Mouse (Mus musculus): ENCODE data around the gene Pitpnc1. TPM values are rescaled to one million over a fixed set of nuclear protein-coding genes. Genes with fewer than 3 reads are reported as not detected.
"Not testable (repeated sequence)": the region's sequence is repeated elsewhere in the genome, so short reads cannot be mapped to it uniquely, and the experiment has no call there.

The Pitpnc1 gene
- total RNA-seq (2021), result 10 to 100 TPM; 65.1 to 72.6 TPM

DNA sequence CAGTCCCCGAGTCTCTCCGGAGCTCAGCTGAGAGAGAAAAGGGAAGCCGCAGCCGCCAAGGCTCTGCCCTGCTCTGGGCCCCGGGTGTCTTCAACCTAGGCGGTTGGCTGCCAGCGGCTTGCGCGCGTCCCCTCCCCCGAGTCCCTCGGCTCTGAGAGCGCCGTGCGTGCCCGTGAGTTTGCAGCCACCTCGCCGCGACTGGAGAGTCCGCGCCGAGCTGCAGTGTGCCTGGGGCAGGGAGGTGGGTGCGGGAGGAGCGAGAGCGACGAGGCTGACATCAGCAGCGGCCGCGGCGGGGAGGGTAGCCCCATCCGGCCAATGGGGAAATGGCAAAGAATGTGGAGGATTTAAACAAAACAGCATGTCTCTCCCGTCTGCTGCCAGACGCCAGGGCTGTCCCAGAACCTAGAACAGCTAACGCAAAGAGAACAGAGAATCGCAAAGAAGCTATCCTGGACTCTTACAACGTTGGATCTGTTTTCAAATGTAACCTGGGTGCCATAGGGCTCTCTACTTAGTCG, at the start of gene Pitpnc1:
Pitpnc1 (minus strand) TSS at position 179 of the 521 bp plus-strand sequence.
- intact Hi-C loops (cut with DNase I), result loop anchor here (1.0 kb wide), 1 partner anchor 194 kb away; no protein-coding TSS in a partner anchor
- peak; percentile 79 for DNase-seq (ENCODE audit: low spot score)

DNA sequence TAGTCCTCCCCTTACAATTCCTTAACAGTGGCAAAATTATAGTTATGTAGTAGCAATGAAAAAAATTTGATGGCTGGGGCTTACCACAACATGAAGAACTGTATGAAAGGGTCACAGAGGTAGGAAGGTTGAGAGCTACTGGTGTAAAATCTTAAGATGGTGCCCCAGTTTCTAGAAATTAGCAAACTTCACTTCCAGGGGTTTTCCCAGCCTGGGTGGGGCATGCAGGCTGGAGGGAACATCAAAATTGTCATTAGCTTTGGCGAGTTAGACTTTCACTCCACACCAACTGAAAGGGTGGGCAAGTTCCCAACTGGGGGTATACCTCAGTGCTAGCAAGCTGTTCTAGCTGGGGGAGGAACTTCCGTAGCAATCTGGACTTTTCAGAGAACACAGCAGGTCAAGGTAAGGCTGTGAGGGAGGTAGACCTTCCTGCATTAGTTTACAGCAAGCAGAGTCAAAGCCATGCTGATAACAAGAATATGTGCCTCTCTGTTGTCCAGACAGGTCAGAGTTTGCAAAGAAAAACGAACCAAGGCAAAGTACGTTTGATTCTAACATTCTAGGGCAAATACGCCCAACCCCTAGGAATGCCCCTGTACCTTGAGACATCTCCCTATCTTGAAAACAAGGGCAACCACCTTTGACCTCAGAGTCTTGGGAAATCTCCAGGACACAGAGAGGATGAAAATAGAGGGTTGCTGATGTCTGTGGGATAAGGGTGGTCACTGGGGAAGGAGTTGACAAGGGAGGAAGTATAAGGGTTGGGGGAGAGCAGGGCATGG, 48.3 kb upstream of the Pitpnc1 start:
- DNase-seq (ENCODE audit: low spot score), result no peak
- intact Hi-C loops (cut with DNase I), result no loop called here

DNA sequence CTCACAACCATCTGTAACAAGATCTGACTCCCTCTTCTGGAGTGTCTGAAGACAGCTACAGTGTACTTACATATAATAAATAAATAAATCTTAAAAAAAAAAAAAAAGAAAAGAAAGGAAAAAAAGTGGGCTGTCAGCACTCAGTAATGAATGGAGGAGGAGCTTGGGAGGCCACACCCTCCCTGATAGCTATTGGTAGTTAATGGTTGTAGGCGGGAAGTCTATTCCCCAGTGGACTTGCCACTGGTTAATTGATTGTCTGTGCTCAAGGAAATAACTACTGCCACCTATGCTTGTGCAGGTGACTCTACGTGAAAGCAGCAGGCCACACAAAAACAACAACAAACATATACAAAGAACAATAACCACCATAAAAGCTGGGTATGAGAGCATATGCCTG, 45.9 kb upstream of the Pitpnc1 start:
- no peak for DNase-seq (ENCODE audit: low spot score)
- intact Hi-C loops (cut with DNase I), result no loop called here

DNA sequence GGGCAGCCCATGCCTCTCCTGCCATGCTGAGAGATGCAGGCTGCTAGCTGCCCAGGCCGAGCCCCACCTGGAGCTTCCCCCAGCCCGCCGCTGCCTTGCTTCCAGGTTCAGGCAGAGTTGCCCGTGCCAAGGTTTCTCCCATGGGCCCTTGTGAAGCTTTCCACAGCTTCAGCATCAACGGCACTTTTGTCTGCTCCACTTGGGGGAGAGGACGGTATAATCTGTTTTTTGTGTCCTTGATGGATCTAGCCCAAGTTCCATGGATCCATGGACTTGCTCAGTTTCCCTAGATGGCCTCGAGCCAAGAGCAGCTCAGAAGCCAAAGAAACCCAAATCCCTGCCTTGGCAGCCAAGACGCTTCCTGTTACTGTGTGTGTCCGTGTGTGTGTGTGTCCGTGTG, 42.5 kb upstream of the Pitpnc1 start:
- intact Hi-C loops (cut with DNase I), result loop anchor here (5.0 kb wide), 3 partner anchors 34 to 104 kb away; partner anchors contain the start of gene Helz

DNA sequence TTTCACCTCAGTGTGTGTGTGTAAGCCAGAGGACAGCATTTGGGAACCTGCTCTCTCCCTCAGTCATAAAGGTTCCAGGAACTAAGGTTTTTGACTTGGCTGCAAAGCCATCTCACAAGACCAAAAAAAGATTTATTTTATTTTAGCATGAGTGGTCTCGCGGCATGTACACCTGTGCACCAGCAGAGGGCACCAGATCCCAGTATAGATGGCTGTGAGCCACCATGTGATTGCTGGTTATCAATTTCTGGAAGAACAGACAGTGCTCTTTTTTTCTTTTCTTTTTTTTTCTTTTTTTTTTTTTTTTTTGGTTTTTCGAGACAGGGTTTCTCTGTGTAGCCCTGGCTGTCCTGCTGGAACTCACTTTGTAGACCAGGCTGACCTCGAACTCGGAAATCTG, 41.5 kb upstream of the Pitpnc1 start:
- intact Hi-C loops (cut with DNase I), result loop anchor here (2.0 to 5.0 kb wide), 4 partner anchors 35 to 341 kb away; partner anchors contain the start of gene Helz
- DNase-seq (ENCODE audit: low spot score), result peak; percentile 6

More for the DNA sequence above, 42.5 kb upstream of the Pitpnc1 start:
- no peak for DNase-seq (ENCODE audit: low spot score)

DNA sequence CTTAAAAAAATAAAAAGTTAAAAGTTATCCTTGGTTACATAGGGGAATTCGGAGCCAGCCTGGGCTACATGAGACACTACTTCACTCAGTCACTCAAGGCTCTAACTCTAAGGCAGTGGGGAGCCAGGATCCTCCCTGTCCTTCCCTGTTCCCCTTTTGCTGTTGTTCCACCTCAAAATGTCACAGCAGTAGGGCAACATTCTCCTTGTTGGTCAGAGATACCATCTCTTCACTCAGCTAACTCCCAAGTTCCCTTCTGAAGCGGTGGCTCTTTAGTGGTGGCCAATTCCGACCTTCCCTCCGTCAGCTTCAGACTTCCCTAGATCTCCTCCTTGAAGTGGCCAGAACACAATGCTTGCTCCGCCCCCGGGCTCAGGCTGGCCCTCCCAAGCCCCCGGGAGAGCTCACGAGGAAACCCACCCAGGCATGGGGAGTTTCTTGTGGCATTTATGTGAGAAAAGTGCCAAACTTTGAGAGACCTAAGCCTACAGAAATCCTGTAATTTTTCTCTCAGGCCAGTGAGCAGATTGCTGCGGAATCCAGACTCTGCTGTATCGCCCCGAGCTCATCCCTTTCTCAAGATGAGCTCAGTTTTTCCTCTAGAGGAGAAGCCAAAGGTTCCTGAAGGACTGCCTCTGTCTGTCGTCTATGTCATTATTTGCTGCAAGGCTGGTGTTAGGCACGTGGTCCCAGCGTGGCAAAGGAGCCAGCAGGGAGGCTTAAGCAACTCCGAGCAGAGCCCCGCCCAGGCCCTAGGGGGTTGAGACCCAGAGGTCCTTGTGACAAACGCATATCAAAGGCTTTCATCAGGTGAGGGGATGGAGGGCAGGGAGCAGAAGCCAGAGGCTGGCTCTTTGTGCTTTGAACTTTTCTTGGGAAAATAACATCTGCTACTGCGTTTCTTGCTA, 40.1 kb upstream of the Pitpnc1 start:
- intact Hi-C loops (cut with DNase I), result loop anchor here (2.0 to 5.0 kb wide), 4 partner anchors 37 to 342 kb away; partner anchors contain the start of gene Helz
- DNase-seq (ENCODE audit: low spot score), result peak; percentile 19

DNA sequence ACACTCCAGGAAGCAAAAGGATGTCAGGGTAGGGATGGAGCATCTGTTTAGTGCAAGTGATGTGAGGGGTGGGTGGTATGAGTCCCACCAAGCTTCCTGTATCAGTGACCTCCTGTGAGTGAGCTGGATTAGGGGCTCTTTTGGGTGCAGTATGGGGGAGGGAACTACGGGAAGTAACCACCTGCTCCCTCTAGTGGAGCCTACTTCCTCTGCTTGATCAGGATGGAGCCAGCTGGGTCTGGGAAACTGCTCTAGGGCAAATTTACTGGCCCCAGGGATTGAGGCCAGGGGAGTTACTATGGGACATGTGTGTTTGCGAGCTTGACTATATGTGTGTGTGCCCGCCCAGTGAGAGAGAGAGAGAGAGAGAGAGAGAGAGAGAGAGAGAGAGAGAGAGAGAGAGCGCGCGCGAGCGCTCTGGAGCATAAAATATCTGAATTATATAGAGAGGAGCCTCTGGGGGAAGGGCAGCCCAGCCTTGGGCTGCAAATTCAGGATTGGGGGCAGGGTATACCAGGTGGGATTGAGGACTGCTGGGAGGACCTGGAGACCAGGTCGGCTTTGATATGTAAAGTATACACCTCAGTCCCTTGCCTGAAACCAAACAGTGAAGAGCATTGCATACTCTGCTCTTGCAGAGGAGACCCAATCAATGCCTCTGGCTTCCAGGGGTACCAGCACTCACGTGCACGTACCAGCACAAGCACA, 39.3 kb upstream of the Pitpnc1 start:
- intact Hi-C loops (cut with DNase I), result loop anchor here (2.0 to 5.0 kb wide), 4 partner anchors 38 to 343 kb away; partner anchors contain the start of gene Helz
- no peak for DNase-seq (ENCODE audit: low spot score)

DNA sequence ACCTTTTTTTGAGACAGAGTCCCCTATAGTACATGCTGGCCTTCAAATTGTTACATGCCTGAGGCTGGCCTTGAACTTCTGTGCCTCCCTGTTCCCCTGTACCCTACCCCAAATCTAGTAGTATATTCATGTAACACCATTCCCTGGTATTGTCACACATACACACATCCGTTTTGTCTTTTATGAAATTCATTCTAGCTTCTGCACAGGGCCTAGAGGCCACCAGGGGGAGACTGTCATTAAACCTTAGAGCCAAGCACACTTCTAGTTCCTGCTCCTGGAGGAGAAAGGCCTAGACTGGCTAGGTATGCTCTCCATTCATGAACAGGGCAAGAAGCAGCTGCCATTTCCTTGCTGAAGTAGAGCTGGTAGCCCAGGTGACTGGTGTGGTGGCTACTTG, 35.8 kb upstream of the Pitpnc1 start:
- intact Hi-C loops (cut with DNase I), result no loop called here
- no peak for DNase-seq (ENCODE audit: low spot score)

DNA sequence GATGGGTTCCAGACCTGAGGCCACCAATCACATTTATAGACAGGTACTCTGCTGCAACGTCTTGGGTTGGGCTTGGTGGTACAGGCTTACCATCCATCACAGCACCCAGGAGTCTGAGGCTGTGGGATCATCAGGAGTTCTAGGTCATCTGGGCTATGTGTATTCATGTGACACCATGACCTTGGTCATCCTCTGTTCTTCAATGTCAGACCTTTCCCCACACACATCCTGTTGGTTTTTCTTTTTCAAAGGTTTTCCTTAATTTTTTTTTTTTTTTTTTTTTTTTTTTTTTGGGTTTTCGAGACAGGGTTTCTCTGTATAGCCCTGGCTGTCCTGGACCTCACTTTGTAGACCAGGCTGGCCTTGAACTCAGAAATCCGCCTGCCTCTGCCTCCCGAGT, 33.9 kb upstream of the Pitpnc1 start:
- intact Hi-C loops (cut with DNase I); DNase-seq (ENCODE audit: low spot score): not testable (repeated sequence)

DNA sequence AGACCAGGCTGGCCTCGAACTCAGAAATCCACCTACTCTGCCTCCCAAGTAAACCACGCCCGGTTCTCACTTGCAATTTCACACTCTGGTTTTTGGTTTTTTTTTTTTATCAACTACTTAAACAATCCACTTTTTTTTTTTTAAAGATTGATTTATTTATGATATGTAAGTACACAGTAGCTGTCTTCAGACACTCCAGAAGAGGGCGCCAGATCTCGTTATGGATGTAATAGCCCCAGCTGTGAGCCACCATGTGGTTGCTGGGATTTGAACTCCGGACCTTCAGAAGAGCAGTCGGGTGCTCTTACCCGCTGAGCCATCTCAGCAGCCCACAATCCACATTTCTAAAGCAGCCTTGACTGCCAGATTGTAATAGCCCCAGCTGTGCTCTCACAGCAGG, 32.3 kb upstream of the Pitpnc1 start:
- intact Hi-C loops (cut with DNase I), result no loop called here
- DNase-seq (ENCODE audit: low spot score), result no peak

DNA sequence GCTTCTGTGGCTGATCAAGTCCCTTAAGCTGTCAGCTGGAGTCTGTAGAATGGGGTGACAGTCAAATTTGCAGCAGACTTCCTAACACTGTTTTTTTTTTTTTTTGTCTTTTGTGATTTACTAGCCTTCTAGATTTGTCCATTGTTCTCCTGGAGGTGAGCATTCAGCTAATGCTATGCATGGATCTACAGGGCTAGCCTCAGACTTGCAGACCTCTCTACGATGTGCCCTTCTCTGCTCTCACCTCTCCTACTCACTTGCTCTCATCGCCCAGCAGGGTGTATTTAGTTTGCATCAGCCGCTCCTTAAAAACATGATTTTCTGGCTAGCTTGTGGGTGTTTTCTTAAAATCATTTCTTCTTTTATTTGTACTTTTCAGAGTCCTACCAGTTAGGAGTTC, 13.8 kb upstream of the Pitpnc1 start:
- no peak for DNase-seq (ENCODE audit: low spot score)
- intact Hi-C loops (cut with DNase I), result no loop called here

DNA sequence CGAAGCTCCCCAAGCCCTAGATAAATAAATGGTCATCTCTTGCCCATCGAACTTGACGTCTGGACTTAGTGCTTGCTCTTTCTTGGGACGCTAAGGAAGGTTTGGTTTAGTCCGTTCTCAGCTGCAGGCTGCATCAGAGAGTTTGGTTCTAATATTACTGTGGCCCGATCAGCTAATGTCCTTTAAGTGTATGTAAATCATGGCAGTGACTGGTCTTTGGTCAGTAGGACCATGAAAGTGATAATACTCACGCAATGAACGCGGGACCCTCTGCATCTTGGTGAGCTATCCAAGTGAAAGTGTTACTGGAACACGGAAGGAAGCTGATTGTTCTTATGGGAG, 9.3 kb upstream of the Pitpnc1 start:
- DNase-seq (ENCODE audit: low spot score), result no peak
- intact Hi-C loops (cut with DNase I), result no loop called here

DNA sequence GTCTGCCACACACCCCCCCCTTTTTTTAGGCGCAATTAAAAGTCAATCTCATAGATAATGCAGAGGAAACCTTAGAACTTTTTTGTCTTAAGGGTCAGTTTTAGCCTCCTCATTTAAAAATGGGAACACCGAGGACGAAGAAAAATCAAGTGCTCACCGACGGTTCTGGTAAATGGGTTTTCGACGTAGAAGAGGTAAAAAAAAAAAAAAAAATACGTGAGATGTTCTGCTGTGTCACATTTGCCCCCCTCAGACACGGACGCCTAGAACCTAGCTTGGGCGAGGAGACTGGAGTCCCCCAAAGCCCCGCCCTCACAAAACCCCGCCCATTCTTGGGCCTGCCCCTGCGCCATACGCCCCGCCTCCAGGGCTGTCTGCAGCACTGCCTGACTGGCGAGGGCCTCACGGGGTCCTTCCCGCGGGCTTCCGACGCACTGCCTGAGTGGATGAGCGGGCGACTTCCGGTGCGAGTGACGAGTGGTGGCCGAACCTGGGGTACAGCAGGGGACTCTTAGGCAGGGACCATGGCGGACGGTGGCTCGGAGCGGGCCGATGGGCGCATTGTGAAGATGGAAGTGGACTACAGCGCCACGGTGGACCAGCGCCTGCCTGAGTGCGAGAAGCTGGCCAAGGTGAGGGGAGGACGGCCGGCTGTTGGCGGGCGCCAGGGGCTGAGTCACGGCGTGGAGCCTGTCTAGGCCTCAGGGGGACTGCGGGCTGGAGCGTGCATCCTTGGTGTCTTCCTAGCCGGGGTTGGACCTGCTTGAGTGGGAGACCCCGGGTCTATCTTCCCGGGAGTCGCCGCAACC, 8.8 kb upstream of the Pitpnc1 start, which contains the start of gene Psmd12:
Psmd12 (plus strand) TSS at position 432 of the 809 bp plus-strand sequence.
- peak; percentile 89 for DNase-seq (ENCODE audit: low spot score)

DNA sequence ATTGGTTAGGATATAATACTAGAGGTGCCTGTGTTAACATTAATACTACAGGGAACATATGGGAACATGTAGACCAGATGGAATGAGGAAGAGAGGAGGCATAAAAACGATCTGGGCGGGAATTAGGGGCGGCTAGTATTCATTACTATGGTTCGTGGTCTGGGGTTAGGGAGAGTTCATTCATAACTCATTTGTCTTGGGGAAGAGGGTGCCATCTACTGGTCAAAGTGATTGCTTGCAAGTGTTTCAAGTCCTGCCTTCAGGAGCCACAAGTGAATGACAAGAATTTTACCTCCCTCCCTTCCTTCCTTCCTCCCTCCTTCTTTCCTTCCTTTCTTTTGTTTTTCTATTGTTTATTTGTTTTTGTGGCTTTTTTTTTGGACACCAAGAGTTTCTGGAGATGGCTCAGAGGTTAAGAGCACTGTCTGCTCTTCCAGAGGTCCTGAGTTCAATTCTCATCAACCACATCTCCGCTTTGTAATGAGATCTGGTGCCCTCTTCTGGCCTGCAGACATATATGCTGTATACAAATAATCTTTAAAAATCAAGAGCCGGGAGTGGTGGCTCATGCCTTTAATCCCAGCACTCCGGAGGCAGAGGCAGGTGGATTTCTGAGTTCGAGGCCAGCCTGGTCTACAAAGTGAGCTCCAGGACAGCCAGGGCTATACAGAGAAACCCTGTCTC, 2.8 kb upstream of the Pitpnc1 start:
- no peak for DNase-seq (ENCODE audit: low spot score)
- intact Hi-C loops (cut with DNase I), result loop anchor here (2.0 kb wide), 1 partner anchor 260 kb away; no protein-coding TSS in a partner anchor

More for the DNA sequence above, 8.8 kb upstream of the Pitpnc1 start, which contains the start of gene Psmd12:
- intact Hi-C loops (cut with DNase I), result no loop called here

DNA sequence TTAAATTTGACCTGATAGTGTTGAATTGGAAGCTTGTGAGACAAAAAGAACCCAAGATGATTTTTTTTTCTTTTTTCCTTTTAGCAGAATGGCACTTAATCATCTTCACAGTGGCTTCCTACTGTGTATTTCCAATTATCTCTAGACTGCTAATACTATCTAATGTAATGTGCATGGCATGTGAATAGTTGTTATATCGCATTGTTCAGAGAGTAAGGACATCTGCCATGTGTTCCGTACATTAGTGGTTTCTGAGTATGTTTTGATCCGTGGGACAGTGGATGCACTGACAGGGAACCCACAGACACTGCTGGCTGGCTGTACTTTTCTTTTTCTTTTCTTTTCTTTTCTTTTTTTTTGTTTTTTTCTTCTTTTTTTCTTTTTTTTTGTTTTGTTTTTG, 1.8 kb upstream of the Pitpnc1 start:
- DNase-seq (ENCODE audit: low spot score), result no peak
- intact Hi-C loops (cut with DNase I), result loop anchor here (2.0 kb wide), 1 partner anchor 260 kb away; no protein-coding TSS in a partner anchor

DNA sequence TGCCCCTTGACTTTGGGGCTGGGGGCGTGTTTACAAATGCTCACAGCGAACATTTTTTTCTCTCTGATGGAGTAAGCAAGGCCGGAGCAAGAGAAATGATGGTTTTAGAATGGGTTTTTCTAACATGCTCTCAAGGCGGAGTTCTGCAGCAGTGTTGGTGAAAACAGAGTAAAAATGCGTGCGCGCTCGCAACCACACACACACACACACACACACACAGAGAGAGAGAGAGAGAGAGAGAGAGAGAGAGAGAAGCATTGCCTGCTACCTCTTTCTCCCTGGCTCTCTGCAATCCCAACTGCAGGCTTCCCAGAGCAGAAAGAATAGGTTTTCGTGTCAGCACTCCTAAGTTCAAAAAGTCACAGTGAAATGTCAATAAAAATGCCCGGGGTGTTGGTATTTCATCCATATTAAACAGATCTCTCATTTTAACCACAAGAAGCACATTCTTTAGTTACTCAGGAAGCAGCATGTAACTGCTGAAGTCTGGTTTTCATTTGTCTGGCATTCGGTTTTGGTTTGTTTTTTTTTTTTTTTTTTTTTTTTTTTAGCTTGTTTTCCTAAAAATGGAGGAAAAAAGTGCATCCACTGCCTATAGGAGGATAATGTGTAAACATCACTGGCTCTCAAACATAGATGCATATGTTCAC, 697 bp upstream of the Pitpnc1 start:
- intact Hi-C loops (cut with DNase I), result no loop called here
- DNase-seq (ENCODE audit: low spot score), result no peak

DNA sequence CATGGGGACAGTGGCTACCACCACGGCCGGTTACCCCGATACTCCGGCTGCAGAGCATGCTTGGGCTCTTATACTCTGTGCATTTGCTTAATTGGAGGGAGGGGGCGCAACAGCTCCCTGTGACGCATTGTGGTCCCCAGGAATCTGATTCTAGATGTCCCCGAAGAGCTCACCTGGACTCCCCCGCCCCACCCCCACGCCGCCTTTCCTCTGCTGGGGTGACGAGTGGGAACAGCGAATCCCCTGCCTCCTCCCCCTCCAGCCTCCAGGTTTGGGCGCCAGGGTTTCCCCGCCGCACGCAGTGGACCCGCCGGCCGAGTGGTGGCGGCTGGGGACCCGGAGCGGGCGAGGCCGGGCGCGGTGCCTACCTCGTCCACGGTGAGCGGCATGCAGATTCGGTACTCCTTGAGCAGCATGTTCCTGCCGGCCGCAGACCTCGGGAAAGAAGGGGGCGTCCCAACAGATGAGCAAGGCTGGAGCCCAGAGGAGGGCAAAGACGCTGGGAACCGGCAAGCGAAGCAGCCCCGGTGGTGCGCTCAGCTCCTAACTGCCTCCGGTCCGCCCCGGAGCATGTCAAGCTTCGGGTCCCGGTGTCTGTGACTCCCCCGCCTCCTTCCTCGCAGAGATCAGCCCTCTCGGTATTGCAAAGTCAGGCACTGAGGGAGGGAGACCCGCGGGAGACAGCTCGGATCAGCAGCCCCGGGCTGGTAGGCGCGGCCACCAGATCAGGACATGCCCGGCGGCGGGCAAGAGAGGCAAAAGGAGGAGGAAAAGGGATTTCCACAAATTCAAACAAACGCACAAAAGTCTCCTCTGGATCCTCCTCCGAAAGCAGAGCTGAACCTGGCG, 752 bp downstream of the Pitpnc1 start:
- intact Hi-C loops (cut with DNase I), result loop anchor here (1.0 to 5.0 kb wide), 4 partner anchors 51 to 193 kb away; no protein-coding TSS in a partner anchor
- peak; percentile 29 for DNase-seq (ENCODE audit: low spot score)
